Comparison of ENCODE assay signal across 25 mouse cellular contexts in the genomic region with DNA sequence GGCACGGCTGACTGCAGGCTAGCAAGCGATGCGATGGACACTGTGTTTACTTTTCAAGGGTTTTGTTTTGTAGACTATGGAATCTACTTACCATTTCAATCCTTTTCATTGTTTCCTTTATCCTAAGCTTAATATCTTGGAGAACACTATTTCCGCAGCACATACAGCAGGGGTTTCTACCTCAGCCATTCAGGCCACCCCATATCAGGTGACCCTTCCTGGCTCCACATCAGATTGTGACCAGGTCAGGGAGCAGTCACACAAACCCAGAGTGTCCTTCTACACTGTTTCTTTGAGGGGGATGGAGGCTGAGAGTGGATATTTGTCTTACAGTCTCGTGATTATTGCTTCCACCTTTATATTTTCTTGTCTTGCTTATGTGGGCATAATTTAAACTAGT. TPM values are rescaled to one million over a fixed set of nuclear protein-coding genes. Genes with fewer than 3 reads are reported as not detected.
"Had no signal": no experiment of that assay in that cellular context is flagged by ENCODE, and none has a peak within 500 bp of the region (broad histone marks: within the 10 kb centered on the region; RNA-seq: fewer than 3 reads in every experiment).

No protein-coding gene starts in this region.

- H3K9ac ChIP-seq: limb, embryonic 12.5 days; limb, embryonic 15.5 days; liver, embryonic 14.5 days; liver, postnatal 0 days; lung, embryonic 14.5 days; midbrain, embryonic 12.5 days; midbrain, embryonic 15.5 days; neural tube, embryonic 12.5 days; neural tube, embryonic 15.5 days had no signal

- DNase-seq: kidney, postnatal 10 days; kidney, postnatal 36 days; layer of hippocampus, postnatal 36 days; left cerebral cortex, postnatal 4 days; liver, postnatal 0 days; lung, embryonic 14.5 days; right cerebral cortex, adult 18-20 months; right cerebral cortex, postnatal 14 days; right cerebral cortex, postnatal 4 days; thymus, adult 2 months; thymus, postnatal 14 days; thymus, postnatal 4 days had no signal

- H3K36me3 ChIP-seq: limb, embryonic 12.5 days; limb, embryonic 15.5 days; midbrain, embryonic 12.5 days; midbrain, embryonic 15.5 days; neural tube, embryonic 12.5 days; neural tube, embryonic 15.5 days had no signal

- H3K4me2 ChIP-seq: limb, embryonic 12.5 days; limb, embryonic 15.5 days; liver, embryonic 11.5 days; lung, embryonic 14.5 days; midbrain, embryonic 12.5 days; midbrain, embryonic 15.5 days; neural tube, embryonic 12.5 days; neural tube, embryonic 15.5 days had no signal

- ATAC-seq: liver, postnatal 0 days; lung, postnatal 0 days; midbrain, embryonic 15.5 days had no signal

- H3K27me3 ChIP-seq: limb, embryonic 12.5 days; limb, embryonic 15.5 days; midbrain, embryonic 12.5 days; midbrain, embryonic 15.5 days; neural tube, embryonic 12.5 days; neural tube, embryonic 15.5 days had no signal

- H3K27ac ChIP-seq: left cerebral cortex, adult 2 months; limb, embryonic 12.5 days; limb, embryonic 15.5 days; liver, embryonic 14.5 days; macrophage; midbrain, embryonic 12.5 days; midbrain, embryonic 15.5 days; neural tube, embryonic 12.5 days; neural tube, embryonic 15.5 days; stomach, postnatal 0 days had no signal

- H3K4me3 ChIP-seq: left cerebral cortex, adult 2 months; limb, embryonic 12.5 days; limb, embryonic 15.5 days; midbrain, embryonic 12.5 days; midbrain, embryonic 15.5 days; neural tube, embryonic 12.5 days; neural tube, embryonic 15.5 days had no signal

- H3K9me3 ChIP-seq: limb, embryonic 12.5 days; limb, embryonic 15.5 days; midbrain, embryonic 12.5 days; midbrain, embryonic 15.5 days; neural tube, embryonic 12.5 days; neural tube, embryonic 15.5 days had no signal

RNA-seq across cellular contexts. Expression of gene Nap1l5, which starts 55.8 kb away (rescaled TPM):
- total RNA-seq: megakaryocyte, adult 5-6 weeks had no signal
- polyA plus RNA-seq: macrophage had no signal
